Mouse (Mus musculus) hindbrain, embryonic 10.5 days (tissue): ENCODE data around the gene Ccnq. TPM values are rescaled to one million over a fixed set of nuclear protein-coding genes. Genes with fewer than 3 reads are reported as not detected.

ENCODE experiments used
- DNase-seq: peaks from one replicate; pipeline ENCODE4 v3.0.0-alpha.2; 2017; ENCODE audit warnings: low spot score
- H3K27ac ChIP-seq: fragments of 300-500 bp; sonication (generic); 2 replicates; pipeline ENCODE4 v1.5.1; 2016; ENCODE audit warnings: mild to moderate bottlenecking, moderate library complexity
- H3K27me3 ChIP-seq: fragments of 300-500 bp; sonication (generic); 2 replicates; pipeline ENCODE4 v1.6.1; 2016; ENCODE audit warnings: mild to moderate bottlenecking; ENCODE audit not compliant: poor library complexity, insufficient read depth, severe bottlenecking
- H3K36me3 ChIP-seq: fragments of 300-500 bp; sonication (generic); 2 replicates; pipeline ENCODE4 v1.6.1; 2016; ENCODE audit warnings: mild to moderate bottlenecking, moderate library complexity
- H3K4me1 ChIP-seq: fragments of 300-500 bp; sonication (generic); replicated peaks from 2 replicates; pipeline ENCODE4 v1.6.1; 2016; ENCODE audit warnings: mild to moderate bottlenecking
- H3K4me3 ChIP-seq: fragments of 300-500 bp; sonication (generic); 2 replicates; pipeline ENCODE4 v1.5.1; 2016; ENCODE audit warnings: mild to moderate bottlenecking, moderate library complexity
- H3K9me3 ChIP-seq: fragments of 300-500 bp; sonication (generic); 2 replicates; pipeline ENCODE4 v1.6.1; 2016; ENCODE audit warnings: mild to moderate bottlenecking, moderate library complexity
- WGBS: fragments of 180-500 bp; shearing (Covaris S2); methylation state at CpG from one replicate; pipeline ENCODE4 v1.1.7; 2016; 5-methylcytosine and 5-hydroxymethylcytosine counted together
- polyA plus RNA-seq: library from polyadenylated mRNA; unstranded; fragments of >200 nt; fragmentation: Nextera tagmentation; extraction: Ambion mirVana; gene quantifications from 2 replicates; pipeline ENCODE4 v1.2.1, GENCODE M21; 2016

Gene Ccnq
- polyA plus RNA-seq, 1 experiment from 2014 or later: 37.9 TPM

DNA sequence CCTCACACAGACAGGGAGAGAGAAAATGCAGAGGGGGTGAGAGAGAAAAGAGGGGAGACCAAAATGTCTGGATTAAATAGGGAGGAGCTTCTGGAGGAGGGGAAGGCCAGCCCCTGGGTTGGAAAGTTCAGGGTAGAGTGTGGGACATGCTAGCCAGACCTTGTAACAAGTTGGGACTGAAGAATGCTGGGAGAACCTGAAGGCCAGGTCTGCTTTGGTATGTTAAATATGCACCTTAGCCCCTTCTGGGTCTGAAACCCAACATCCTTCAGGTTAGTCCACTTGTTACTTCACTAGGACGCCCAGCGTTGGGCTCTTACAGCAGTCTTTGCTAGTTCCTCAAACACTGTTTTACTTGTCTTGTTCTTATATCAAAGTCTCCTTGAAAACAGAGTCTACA lies 30.1 kb downstream of the Ccnq start:
- no peaks in the 10 kb centered on the region for H3K4me1 ChIP-seq
- 72% methylated on average over 2 of the region's 2 CpGs for WGBS
- no peaks in the 10 kb centered on the region for H3K36me3 ChIP-seq

DNA sequence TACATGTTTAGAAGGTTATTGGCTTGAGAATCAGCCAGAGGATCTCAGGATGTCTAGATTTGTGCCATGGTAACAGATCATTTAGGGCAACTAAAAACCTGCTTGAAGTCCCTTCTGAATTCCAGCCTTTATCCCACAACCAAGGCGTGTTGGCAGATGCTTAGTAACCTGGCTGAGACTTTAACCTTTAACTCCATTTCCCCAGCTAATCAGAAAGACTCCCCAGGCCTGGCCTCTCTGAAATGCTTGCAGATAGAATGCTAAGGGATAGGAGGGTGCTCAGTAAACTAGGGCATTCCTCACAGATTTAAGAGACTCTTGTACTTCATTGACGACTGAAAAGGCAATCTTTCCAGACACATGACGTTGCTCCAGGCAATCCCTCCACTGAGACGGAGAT lies 33.9 kb downstream of the Ccnq start:
- no peak overlapping the region for H3K4me3 ChIP-seq
- no peaks in the 10 kb centered on the region for H3K4me1 ChIP-seq
- no peak overlapping the region for H3K27ac ChIP-seq
- 76% methylated on average over 4 of the region's 4 CpGs for WGBS
- H3K36me3 ChIP-seq: no peaks in the 10 kb centered on the region
- H3K27me3 ChIP-seq: no peaks in the 10 kb centered on the region
- DNase-seq: no peak
- H3K9me3 ChIP-seq: no peaks in the 10 kb centered on the region

More for the DNA sequence above, 30.1 kb downstream of the Ccnq start:
- Histone ChIP-seq H3K9me3 (no peaks in the 10 kb centered on the region), H3K27me3 (no peaks in the 10 kb centered on the region), H3K4me3 (no peak overlapping the region), H3K27ac (no peak overlapping the region)
- no peak for DNase-seq

DNA sequence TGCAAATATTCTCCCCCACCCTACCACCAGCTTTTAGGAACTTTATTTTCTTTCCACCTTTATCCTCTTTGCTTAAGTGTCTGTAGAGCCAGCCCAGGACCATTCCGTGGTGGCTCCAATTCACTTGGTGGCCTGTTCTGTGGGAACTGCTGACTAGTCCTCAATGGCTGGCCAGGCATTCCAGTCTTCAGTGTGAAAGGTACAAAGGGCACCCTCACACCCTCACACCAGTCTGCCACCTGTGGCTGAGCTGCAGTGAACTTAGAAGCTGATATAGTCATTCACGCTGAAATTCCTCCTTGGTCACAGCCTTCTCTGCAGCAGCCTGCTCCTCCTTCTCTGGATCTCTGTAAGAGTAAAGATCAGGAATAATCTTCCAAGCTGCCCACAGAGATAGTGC lies 42.9 kb downstream of the Ccnq start:
- 80% methylated on average over 2 of the region's 2 CpGs for WGBS
- H3K4me1 ChIP-seq: no peaks in the 10 kb centered on the region
- H3K27me3 ChIP-seq: no peaks in the 10 kb centered on the region
- DNase-seq: no peak
- H3K36me3 ChIP-seq: no peaks in the 10 kb centered on the region
- no peaks in the 10 kb centered on the region for H3K9me3 ChIP-seq
- H3K27ac ChIP-seq: no peak overlapping the region
- no peak overlapping the region for H3K4me3 ChIP-seq

DNA sequence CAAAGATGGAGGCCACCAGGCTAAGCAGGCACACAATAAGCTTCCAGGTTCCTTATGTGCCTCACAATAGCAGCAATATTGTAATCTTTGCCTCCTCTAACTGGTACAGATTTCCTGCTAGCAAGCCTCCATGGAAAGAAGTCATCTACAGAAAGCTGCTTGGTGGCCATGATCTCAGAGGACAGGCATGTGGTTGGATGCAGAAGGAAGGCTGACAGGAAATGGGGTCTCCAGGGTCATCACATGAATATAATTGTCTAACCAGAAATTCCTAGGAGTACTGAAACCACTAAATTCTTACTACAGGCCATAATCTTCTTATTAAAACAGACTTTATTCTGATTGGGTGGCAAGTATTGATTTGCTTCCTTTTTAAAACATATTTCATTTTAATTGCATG lies 45.5 kb downstream of the Ccnq start:
- no peaks in the 10 kb centered on the region for H3K9me3 ChIP-seq
- H3K36me3 ChIP-seq: no peaks in the 10 kb centered on the region
- no peaks in the 10 kb centered on the region for H3K4me1 ChIP-seq
- H3K27ac ChIP-seq: no peak overlapping the region
- H3K27me3 ChIP-seq: peaks cover 8% of the 10 kb centered on the region; the same call in 1 of the 2 replicates
- no peak for DNase-seq
- no peak overlapping the region for H3K4me3 ChIP-seq

DNA sequence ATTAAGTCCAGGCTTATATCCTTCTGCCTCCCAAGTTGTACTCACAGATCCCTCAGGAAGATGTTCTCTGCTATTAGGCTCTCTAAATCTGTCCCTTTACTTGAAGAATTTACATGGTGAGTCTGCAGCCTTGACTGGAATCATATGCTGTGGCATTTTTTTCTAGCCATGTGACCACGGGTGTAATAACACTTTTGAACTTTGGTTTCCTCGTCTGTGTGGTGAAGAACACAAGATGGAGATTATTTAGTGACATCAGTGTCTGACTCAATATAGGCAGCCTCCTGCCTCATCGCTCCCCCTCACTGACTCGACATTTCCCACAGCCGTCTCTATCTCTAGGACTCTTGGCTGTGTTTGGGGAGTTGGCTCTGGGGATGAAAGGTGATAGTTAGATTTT lies 48.4 kb downstream of the Ccnq start:
- H3K4me3 ChIP-seq: no peak overlapping the region
- H3K4me1 ChIP-seq: no peaks in the 10 kb centered on the region
- no peak overlapping the region for H3K27ac ChIP-seq
- H3K36me3 ChIP-seq: no peaks in the 10 kb centered on the region
- no peaks in the 10 kb centered on the region for H3K9me3 ChIP-seq
- 83% methylated on average over 5 of the region's 5 CpGs for WGBS
- DNase-seq: no peak
- peaks cover 12% of the 10 kb centered on the region; the same call in 1 of the 2 replicates for H3K27me3 ChIP-seq

DNA sequence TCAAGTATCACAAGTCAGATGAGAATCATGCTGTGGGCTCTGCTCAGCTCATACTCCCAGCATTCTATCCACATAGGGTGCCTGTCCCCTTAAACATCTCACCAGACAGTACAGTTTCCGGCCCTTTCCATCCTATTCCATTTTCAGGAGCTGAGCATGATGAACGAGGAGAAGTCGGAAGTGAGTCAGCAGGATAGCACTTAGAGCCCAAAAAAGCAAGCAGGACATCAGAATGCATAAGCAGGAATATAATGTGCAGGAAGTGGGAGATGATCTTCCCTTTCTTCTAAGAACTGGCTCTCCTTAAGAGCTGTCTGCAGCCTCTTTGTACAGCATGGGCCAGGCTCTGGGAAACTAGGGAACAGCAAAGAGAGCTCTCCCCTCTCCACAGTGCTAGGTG lies 49.2 kb downstream of the Ccnq start:
- Histone ChIP-seq H3K27me3 (peaks cover 12% of the 10 kb centered on the region; the same call in 1 of the 2 replicates), H3K36me3 (no peaks in the 10 kb centered on the region), H3K4me3 (no peak overlapping the region), H3K27ac (no peak overlapping the region), H3K4me1 (no peaks in the 10 kb centered on the region), H3K9me3 (no peaks in the 10 kb centered on the region)
- 90% methylated on average over 3 of the region's 3 CpGs for WGBS
- no peak for DNase-seq

Other genes with a start within 250 kb of the Ccnq start
- gene Sebox, start 248.3 kb downstream of the Ccnq start, polyA plus RNA-seq: not detected in 2 replicates
- 84.0 and 86.4 TPM in 2 replicates for gene Tmem199, start 239.6 kb downstream of the Ccnq start, polyA plus RNA-seq
- gene Poldip2, start 239.5 kb downstream of the Ccnq start, polyA plus RNA-seq: 135 and 152 TPM in 2 replicates
- 70.4 and 81.6 TPM in 2 replicates for gene Tnfaip1, start 215.4 kb downstream of the Ccnq start, polyA plus RNA-seq
- 89.2 and 94.2 TPM in 2 replicates for gene Ift20, start 215.4 kb downstream of the Ccnq start, polyA plus RNA-seq
- gene Tmem97, start 201.0 kb downstream of the Ccnq start, polyA plus RNA-seq: 86.5 and 94.5 TPM in 2 replicates
- 17.1 and 18.7 TPM in 2 replicates for gene Nlk, start 54.4 kb downstream of the Ccnq start, polyA plus RNA-seq
- gene Lyrm9, start 74.9 kb upstream of the Ccnq start, polyA plus RNA-seq: 19.8 and 23.9 TPM in 2 replicates
- gene Nos2, start 169.1 kb upstream of the Ccnq start, polyA plus RNA-seq: 0.71 and 1.1 TPM in 2 replicates
- gene Lgals9, start 233.2 kb upstream of the Ccnq start, polyA plus RNA-seq: 4.3 and 5.7 TPM in 2 replicates